Mouse (Mus musculus): Measurements from ENCODE around the gene Hist1h4c. TPM values are rescaled to one million over a fixed set of nuclear protein-coding genes. Genes with fewer than 3 reads are reported as not detected.
A peak's percentile ranks its signal among the peaks of the same experiment; 100 is the strongest.

The Hist1h4c gene
- polyA plus RNA-seq, 1 experiment: 0.56 TPM

- Histone ChIP-seq H3K4me2 (ENCODE audit: low read depth) (peak overlapping the region; percentile 99), H3ac (ENCODE audit: control insufficient read depth, insufficient read length) (no peak overlapping the region), H3K36me3 (ENCODE audit: control insufficient read depth, insufficient read depth) (no peaks in the 10 kb centered on the region), H3K4me3 (peak overlapping the region; percentile 34), H3K79me2 (ENCODE audit: control insufficient read depth, insufficient read depth) (no peaks in the 10 kb centered on the region), H3K27me3 (ENCODE audit: control insufficient read depth, insufficient read depth, insufficient read length) (no peaks in the 10 kb centered on the region)
- TF ChIP-seq REST (IDR thresholded peaks at IDR 0.05; ENCODE audit: insufficient read depth, insufficient read length) (no peak), SRF (IDR thresholded peaks at IDR 0.05; ENCODE audit: control insufficient read depth, insufficient read length, low read depth) (no peak)
These were observed 11.6 kb upstream of the Hist1h4c start for GRCm38 (mm10) chr13:23709714-23710373.

- Histone ChIP-seq H3K4me2 (ENCODE audit: low read depth) (no peak overlapping the region), H3K36me3 (ENCODE audit: control insufficient read depth, insufficient read depth) (no peaks in the 10 kb centered on the region), H3K4me3 (no peak overlapping the region), H3K79me2 (ENCODE audit: control insufficient read depth, insufficient read depth) (no peaks in the 10 kb centered on the region), H3ac (ENCODE audit: control insufficient read depth, insufficient read length) (no peak overlapping the region), H3K27me3 (ENCODE audit: control insufficient read depth, insufficient read depth, insufficient read length) (no peaks in the 10 kb centered on the region)
- TF ChIP-seq MYOG (IDR thresholded peaks at IDR 0.05; ENCODE audit: control insufficient read depth in 1 of 3, insufficient read depth in 1 of 3, insufficient read length in 2 of 3, low read depth in 2 of 3): no peak
- no peak for TF ChIP-seq TCF12 (IDR thresholded peaks at IDR 0.05; ENCODE audit: insufficient read depth, poor library complexity, severe bottlenecking)
- TF ChIP-seq TCF3 (IDR thresholded peaks at IDR 0.05; ENCODE audit: insufficient read length, low read depth): no peak
- no peak for TF ChIP-seq REST (IDR thresholded peaks at IDR 0.05; ENCODE audit: insufficient read depth, insufficient read length)
- TF ChIP-seq SRF (IDR thresholded peaks at IDR 0.05; ENCODE audit: control insufficient read depth, insufficient read length, low read depth): no peak
- no peak for TF ChIP-seq USF1 (IDR thresholded peaks at IDR 0.05; ENCODE audit: low read depth)
- no peak for TF ChIP-seq POLR2A (IDR thresholded peaks at IDR 0.05; ENCODE audit: insufficient read length, low read depth)
- no peak for TF ChIP-seq MYOD1 (IDR thresholded peaks at IDR 0.05; ENCODE audit: control insufficient read depth in 1 of 3, insufficient read length in 2 of 3, low read depth in 2 of 3)
- TF ChIP-seq E2F4 (IDR thresholded peaks at IDR 0.05; ENCODE audit: insufficient read depth): no peak
- no peak for TF ChIP-seq MAX (IDR thresholded peaks at IDR 0.05; ENCODE audit: low read depth)
- TF ChIP-seq CEBPB (IDR thresholded peaks at IDR 0.05; ENCODE audit: insufficient read depth, poor library complexity, severe bottlenecking): no peak
- no peak for TF ChIP-seq POLR2AphosphoS2 (IDR thresholded peaks at IDR 0.05; ENCODE audit: insufficient read length, low read depth)
These were observed 10.4 kb upstream of the Hist1h4c start for GRCm38 (mm10) chr13:23708654-23709053.

- H3ac ChIP-seq (ENCODE audit: control insufficient read depth, insufficient read length): no peak overlapping the region
- H3K4me2 ChIP-seq (ENCODE audit: low read depth): no peak overlapping the region
- no peaks in the 10 kb centered on the region for H3K79me2 ChIP-seq (ENCODE audit: control insufficient read depth, insufficient read depth)
- TF ChIP-seq REST (IDR thresholded peaks at IDR 0.05; ENCODE audit: insufficient read depth, insufficient read length): no peak
- no peak for TF ChIP-seq POLR2AphosphoS2 (IDR thresholded peaks at IDR 0.05; ENCODE audit: insufficient read length, low read depth)
- no peak for TF ChIP-seq CEBPB (IDR thresholded peaks at IDR 0.05; ENCODE audit: insufficient read depth, poor library complexity, severe bottlenecking)
- no peak for TF ChIP-seq MAX (IDR thresholded peaks at IDR 0.05; ENCODE audit: low read depth)
- TF ChIP-seq E2F4 (IDR thresholded peaks at IDR 0.05; ENCODE audit: insufficient read depth): no peak
- TF ChIP-seq MYOD1 (IDR thresholded peaks at IDR 0.05; ENCODE audit: control insufficient read depth in 1 of 3, insufficient read length in 2 of 3, low read depth in 2 of 3): no peak
- TF ChIP-seq SRF (IDR thresholded peaks at IDR 0.05; ENCODE audit: control insufficient read depth, insufficient read length, low read depth): no peak
- TF ChIP-seq TCF3 (IDR thresholded peaks at IDR 0.05; ENCODE audit: insufficient read length, low read depth): no peak
- no peak for TF ChIP-seq TCF12 (IDR thresholded peaks at IDR 0.05; ENCODE audit: insufficient read depth, poor library complexity, severe bottlenecking)
- no peak for TF ChIP-seq MYOG (IDR thresholded peaks at IDR 0.05; ENCODE audit: control insufficient read depth in 1 of 3, insufficient read depth in 1 of 3, insufficient read length in 2 of 3, low read depth in 2 of 3)
- TF ChIP-seq POLR2A (IDR thresholded peaks at IDR 0.05; ENCODE audit: insufficient read length, low read depth): no peak
- TF ChIP-seq USF1 (IDR thresholded peaks at IDR 0.05; ENCODE audit: low read depth): no peak
- H3K36me3 ChIP-seq (ENCODE audit: control insufficient read depth, insufficient read depth): no peaks in the 10 kb centered on the region
- no peaks in the 10 kb centered on the region for H3K27me3 ChIP-seq (ENCODE audit: control insufficient read depth, insufficient read depth, insufficient read length)
- H3K4me3 ChIP-seq: no peak overlapping the region
These were observed 9.8 kb upstream of the Hist1h4c start for GRCm38 (mm10) chr13:23708041-23708440.

GRCm38 (mm10) chr13:23706771-23707170 is 8.5 kb upstream of the Hist1h4c start:
- Histone ChIP-seq H3K4me2 (ENCODE audit: low read depth) (no peak overlapping the region), H3K79me2 (ENCODE audit: control insufficient read depth, insufficient read depth) (no peaks in the 10 kb centered on the region), H3K36me3 (ENCODE audit: control insufficient read depth, insufficient read depth) (no peaks in the 10 kb centered on the region), H3K27me3 (ENCODE audit: control insufficient read depth, insufficient read depth, insufficient read length) (no peaks in the 10 kb centered on the region), H3ac (ENCODE audit: control insufficient read depth, insufficient read length) (no peak overlapping the region), H3K4me3 (no peak overlapping the region)
- TF ChIP-seq SRF (IDR thresholded peaks at IDR 0.05; ENCODE audit: control insufficient read depth, insufficient read length, low read depth) (no peak), MAX (IDR thresholded peaks at IDR 0.05; ENCODE audit: low read depth) (no peak), TCF12 (IDR thresholded peaks at IDR 0.05; ENCODE audit: insufficient read depth, poor library complexity, severe bottlenecking) (no peak), MYOD1 (IDR thresholded peaks at IDR 0.05; ENCODE audit: control insufficient read depth in 1 of 3, insufficient read length in 2 of 3, low read depth in 2 of 3) (no peak), POLR2A (IDR thresholded peaks at IDR 0.05; ENCODE audit: insufficient read length, low read depth) (no peak), CEBPB (IDR thresholded peaks at IDR 0.05; ENCODE audit: insufficient read depth, poor library complexity, severe bottlenecking) (no peak), REST (IDR thresholded peaks at IDR 0.05; ENCODE audit: insufficient read depth, insufficient read length) (no peak), MYOG (IDR thresholded peaks at IDR 0.05; ENCODE audit: control insufficient read depth in 1 of 3, insufficient read depth in 1 of 3, insufficient read length in 2 of 3, low read depth in 2 of 3) (no peak), POLR2AphosphoS2 (IDR thresholded peaks at IDR 0.05; ENCODE audit: insufficient read length, low read depth) (no peak), USF1 (IDR thresholded peaks at IDR 0.05; ENCODE audit: low read depth) (no peak), E2F4 (IDR thresholded peaks at IDR 0.05; ENCODE audit: insufficient read depth) (no peak), TCF3 (IDR thresholded peaks at IDR 0.05; ENCODE audit: insufficient read length, low read depth) (no peak)

All from myocyte (in vitro differentiated cells).